In the genomic region with DNA sequence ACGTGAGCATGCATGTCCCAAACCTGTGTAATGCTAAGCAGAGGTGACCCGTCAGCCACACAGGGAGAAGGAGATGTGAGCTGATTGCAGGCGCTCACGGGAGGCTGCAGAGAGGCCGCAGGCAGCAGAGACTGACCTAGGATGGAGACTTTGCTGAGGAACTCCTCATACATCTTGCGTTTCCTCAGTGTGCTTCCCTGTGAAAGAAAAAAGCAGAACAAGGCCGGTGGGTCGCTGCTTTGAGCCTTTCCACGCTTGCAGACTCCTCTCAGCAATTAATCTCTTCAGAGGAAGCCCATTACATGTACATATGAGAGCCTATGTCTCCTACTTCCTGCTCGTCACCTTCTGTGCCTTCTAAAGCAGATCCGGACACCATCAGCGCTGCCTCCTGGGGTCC, we compare ENCODE assay signal across 17 mouse cellular contexts. TPM values are rescaled to one million over a fixed set of nuclear protein-coding genes. Genes with fewer than 3 reads are reported as not detected.
DNase-seq lines count a peak whose midpoint lies in the region; ATAC-seq lines count a peak whose summit lies in the region.
"Had no signal": no experiment of that assay in that cellular context is flagged by ENCODE, and none has a peak within 500 bp of the region (broad histone marks: within the 10 kb centered on the region; RNA-seq: fewer than 3 reads in every experiment).

No protein-coding gene starts in this region.

- peak; percentile 65 for ATAC-seq in granulocyte monocyte progenitor cell, adult 5-6 weeks (replicated peaks; ENCODE audit: poor library complexity, severe bottlenecking)
- peak; percentile 80 for ATAC-seq in megakaryocyte, adult 5-6 weeks (ENCODE audit: poor library complexity, severe bottlenecking)
- no peak for ATAC-seq in cerebellum, adult (ENCODE audit: insufficient number of reproducible peaks, low FRiP score, low TSS enrichment)
- ATAC-seq: forebrain, embryonic 14.5 days; forebrain, embryonic 16.5 days had no signal

- no peak for DNase-seq in layer of hippocampus, adult 11-12 months (ENCODE audit: low spot score)
- no peak for DNase-seq in gastrocnemius, adult 18-20 months (ENCODE audit: low spot score)
- DNase-seq: adrenal gland, adult 2 months; adrenal gland, postnatal 10 days; adrenal gland, postnatal 25 days; cerebellum, adult 11-12 months; cerebellum, adult 2 months; cerebellum, adult 9-10 months; cerebellum, postnatal 10 days; cerebellum, postnatal 25 days; embryo, embryonic 11 days had no signal

RNA-seq across cellular contexts. Expression of a gene that starts 45.1 kb away (rescaled TPM):
- 0.34 TPM in 1 of 2 replicates, not detected in the other for total RNA-seq in granulocyte monocyte progenitor cell, adult 5-6 weeks (2014; fragmentation: Nextera tagmentation)
- total RNA-seq in granulocyte monocyte progenitor cell, adult 5-6 weeks (2017) = not detected in 2 replicates
- total RNA-seq in megakaryocyte, adult 5-6 weeks (2015) = 0.13 and 0.75 TPM in 2 replicates
- total RNA-seq in megakaryocyte, adult 5-6 weeks (2017) = 0.07 and 0.12 TPM in 2 replicates
- total RNA-seq in gastrocnemius, adult 18-20 months (2021) = 10 to 100 TPM; 18.8 to 22.9 TPM
- total RNA-seq: MEL had no signal

Comparison
In these comparisons a context has a peak if more than half of its experiments do, and no peak if none do; other contexts are left out.
1. RNA of a gene that starts 45.1 kb away (total RNA-seq): 18.8 to 22.9 TPM in gastrocnemius, adult 18-20 months; 0.07 to 0.75 TPM in megakaryocyte, adult 5-6 weeks and 0.34 TPM in granulocyte monocyte progenitor cell, adult 5-6 weeks; every median in the first group is over 10 times any median in the second.